Mouse (Mus musculus) small intestine, adult 2 months (tissue): ENCODE results near the gene Cdon. TPM values are rescaled to one million over a fixed set of nuclear protein-coding genes. Genes with fewer than 3 reads are reported as not detected.
A peak's percentile ranks its signal among the peaks of the same experiment; 100 is the strongest.

Source experiments
- H3K27ac ChIP-seq: fragments of 200-500 bp; 2 replicates; pipeline ENCODE4 v1.5.1; 2012; ENCODE audit warnings: low read depth, low read length, control low read depth, inconsistent platforms; ENCODE audit not compliant: insufficient read depth
- H3K27me3 ChIP-seq: fragments of 200-500 bp; 2 replicates; pipeline ENCODE4 v1.6.1; 2012; ENCODE audit warnings: mild to moderate bottlenecking, moderate library complexity, low read length, inconsistent platforms; ENCODE audit not compliant: control insufficient read depth, insufficient read depth
- H3K36me3 ChIP-seq: fragments of 200-500 bp; 2 replicates; pipeline ENCODE4 v1.6.1; 2012; ENCODE audit warnings: mild to moderate bottlenecking, low read length, control low read depth, inconsistent platforms; ENCODE audit not compliant: control insufficient read depth, insufficient read depth
- H3K4me1 ChIP-seq: fragments of 200-500 bp; 2 replicates; pipeline ENCODE4 v1.6.1; 2012; ENCODE audit warnings: low read length, inconsistent platforms, mixed read lengths; ENCODE audit not compliant: control insufficient read depth, insufficient read depth, insufficient read length
- H3K4me3 ChIP-seq: fragments of 200-500 bp; 2 replicates; pipeline ENCODE4 v1.5.1; 2012; ENCODE audit warnings: low read depth, mild to moderate bottlenecking, control low read depth, inconsistent platforms, low read length, moderate library complexity
- CTCF ChIP-seq: fragments of 200-500 bp; IDR thresholded peaks from 2 replicates; pipeline ENCODE4 v1.5.1; 2012; ENCODE audit warnings: low read depth, mild to moderate bottlenecking, control low read depth, inconsistent platforms, low read length, moderate library complexity, mixed read lengths; ENCODE audit not compliant: insufficient replicate concordance, insufficient read length; ENCODE audit errors: extremely low read depth
- POLR2A ChIP-seq: fragments of 200-500 bp; IDR thresholded peaks from 2 replicates; pipeline ENCODE4 v1.6.1; 2012; ENCODE audit warnings: low read depth, mild to moderate bottlenecking, control low read depth, inconsistent platforms, low read length, moderate library complexity
- WGBS: fragments of 180-500 bp; shearing (Covaris S2); methylation state at CpG from one replicate; pipeline ENCODE4 v1.1.7; 2018; 5-methylcytosine and 5-hydroxymethylcytosine counted together
- polyA plus RNA-seq: library from polyadenylated mRNA; depleted of rRNA; stranded (reverse); fragments of >200 nt; gene quantifications from 2 replicates; pipeline ENCODE4 v1.2.3, GENCODE M21; 2012

The Cdon gene
- polyA plus RNA-seq, 1 experiment: 1.4 TPM

DNA sequence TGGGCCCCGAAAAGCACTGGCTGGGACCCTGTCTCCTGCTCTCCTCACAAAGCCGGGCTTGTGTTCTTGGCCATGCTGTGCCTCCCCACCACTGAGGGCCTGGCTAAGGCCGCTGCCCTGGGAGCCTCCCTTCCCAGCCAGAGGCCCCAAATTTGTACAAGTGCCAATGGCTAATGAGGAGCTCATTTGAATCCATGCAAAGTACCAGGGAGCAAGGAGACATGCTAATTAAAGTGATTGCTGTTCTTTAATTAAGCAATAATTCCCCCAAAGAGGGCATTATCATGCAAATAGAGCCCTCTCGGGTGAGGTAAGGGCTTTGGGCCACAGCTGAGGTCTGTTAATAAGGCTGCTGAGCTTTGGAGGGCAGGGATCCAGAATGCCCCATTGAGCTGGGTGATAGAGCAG lies 18.3 kb upstream of the Cdon start:
- H3K4me1 ChIP-seq: no peaks in the 10 kb centered on the region
- 88% methylated on average over 4 of the region's 4 CpGs for WGBS
- no peak overlapping the region for H3K4me3 ChIP-seq
- no peak for TF ChIP-seq CTCF
- TF ChIP-seq POLR2A: no peak
- H3K27ac ChIP-seq: no peak overlapping the region
- H3K36me3 ChIP-seq: no peaks in the 10 kb centered on the region
- H3K27me3 ChIP-seq: no peaks in the 10 kb centered on the region

DNA sequence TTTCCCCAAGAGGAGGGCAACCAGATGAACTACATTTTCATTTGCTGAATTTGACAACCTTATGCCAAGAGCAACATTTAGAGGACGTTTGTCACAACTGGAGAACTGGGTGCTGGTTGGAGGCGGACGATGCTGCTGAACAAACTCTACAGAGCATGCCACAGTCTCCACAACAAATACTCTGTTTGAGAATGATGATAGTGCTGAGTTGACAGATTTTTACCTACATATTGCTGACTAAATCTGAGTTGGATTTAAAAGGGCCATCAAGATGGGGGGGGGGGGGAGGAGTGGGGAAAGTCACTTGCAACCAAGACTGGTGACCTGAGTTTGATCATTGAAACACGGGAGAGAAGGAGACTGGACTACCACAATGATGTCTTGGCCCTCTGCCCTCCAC lies 17.4 kb upstream of the Cdon start:
- Histone ChIP-seq H3K27me3 (no peaks in the 10 kb centered on the region), H3K36me3 (no peaks in the 10 kb centered on the region), H3K27ac (no peak overlapping the region), H3K4me1 (no peaks in the 10 kb centered on the region), H3K4me3 (no peak overlapping the region)
- no peak for TF ChIP-seq CTCF
- no peak for TF ChIP-seq POLR2A
- WGBS: 84% methylated on average over 4 of the region's 4 CpGs

DNA sequence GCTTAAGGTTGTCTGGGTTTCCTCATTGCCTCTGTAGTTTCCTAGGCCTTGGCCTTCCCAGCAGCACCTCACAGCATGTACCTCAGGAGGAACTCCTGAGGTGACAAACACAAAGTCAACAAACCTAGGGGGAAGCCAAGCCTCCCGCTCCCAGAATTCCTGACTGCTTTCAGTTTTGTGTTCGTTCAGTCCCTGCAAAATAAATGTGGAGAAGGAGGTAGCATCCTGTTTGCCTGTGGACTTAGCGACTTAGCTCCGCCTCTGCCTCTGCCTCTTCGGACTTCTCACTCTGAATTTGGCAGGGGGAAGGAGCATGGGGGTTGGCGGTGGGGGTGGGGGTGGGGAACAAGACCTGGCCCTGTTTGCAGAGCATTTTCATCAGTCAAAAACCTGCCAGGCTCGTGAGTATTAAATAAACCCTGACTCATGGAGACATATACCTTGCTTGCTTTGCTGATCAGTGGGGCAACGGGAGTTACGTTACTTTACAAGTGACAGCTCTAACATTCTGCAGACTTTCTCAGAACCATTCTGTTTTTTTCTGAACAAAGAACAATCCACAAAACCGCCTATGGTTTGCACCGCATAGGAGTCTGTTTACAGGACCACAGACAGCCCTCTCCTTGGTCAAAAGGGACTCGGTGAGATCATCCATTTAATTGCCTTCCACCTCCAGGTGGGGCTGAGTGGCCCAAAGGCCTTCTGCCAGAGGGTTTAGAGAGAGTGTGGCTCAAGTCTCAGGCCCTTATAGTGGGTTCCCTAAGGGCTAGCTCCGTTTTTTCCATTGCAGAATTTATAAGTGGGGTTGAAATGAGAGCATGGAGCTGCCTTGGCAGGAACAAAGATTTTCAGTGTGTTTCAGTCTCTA lies 15.7 kb upstream of the Cdon start:
- Histone ChIP-seq H3K27ac (peak overlapping the region; percentile 29; the same call in 1 of the 2 replicates), H3K4me3 (no peak overlapping the region), H3K27me3 (no peaks in the 10 kb centered on the region), H3K36me3 (no peaks in the 10 kb centered on the region), H3K4me1 (no peaks in the 10 kb centered on the region)
- TF ChIP-seq CTCF: no peak
- TF ChIP-seq POLR2A: no peak
- 11% methylated on average over 13 of the region's 13 CpGs for WGBS

DNA sequence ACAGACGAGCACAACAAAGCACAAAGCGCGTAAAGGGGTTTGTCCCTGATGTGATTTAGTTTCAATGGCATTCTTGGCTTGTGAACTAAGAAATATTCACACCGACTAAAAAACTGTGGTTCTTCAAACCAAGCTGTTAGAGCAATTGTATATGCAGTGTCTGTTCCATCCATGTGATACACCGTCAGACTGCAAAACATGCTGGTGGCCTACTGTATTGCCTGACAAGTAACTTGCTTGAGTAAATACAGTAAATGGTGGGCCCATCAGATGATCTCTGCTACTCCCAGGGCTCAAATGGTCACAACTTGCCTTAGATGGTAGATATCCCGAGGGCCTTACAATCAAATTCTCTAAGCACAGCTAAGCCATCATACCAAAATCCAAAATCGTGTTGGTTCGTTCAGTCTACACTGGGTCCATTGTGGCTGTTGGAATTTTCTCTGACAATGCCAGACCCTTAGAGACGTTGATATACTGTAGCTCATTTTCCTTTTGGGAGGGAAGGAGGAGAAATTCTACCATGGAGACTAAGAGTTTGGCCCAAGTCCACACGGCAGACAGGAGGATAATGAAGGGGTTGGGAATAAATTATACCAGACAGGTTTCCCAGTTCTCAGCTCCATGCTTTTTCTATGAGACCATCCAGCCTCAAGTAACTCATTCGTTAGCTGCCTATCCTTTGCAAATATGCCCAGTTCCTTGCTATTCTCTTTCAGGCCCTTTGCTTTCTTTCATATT lies 9.5 kb upstream of the Cdon start:
- TF ChIP-seq CTCF (no peak), POLR2A (no peak)
- Histone ChIP-seq H3K27me3 (no peaks in the 10 kb centered on the region), H3K4me3 (no peak overlapping the region), H3K36me3 (no peaks in the 10 kb centered on the region), H3K27ac (no peak overlapping the region), H3K4me1 (peaks cover 7% of the 10 kb centered on the region; the same call in 1 of the 2 replicates)
- 90% methylated on average over 11 of the region's 11 CpGs for WGBS

DNA sequence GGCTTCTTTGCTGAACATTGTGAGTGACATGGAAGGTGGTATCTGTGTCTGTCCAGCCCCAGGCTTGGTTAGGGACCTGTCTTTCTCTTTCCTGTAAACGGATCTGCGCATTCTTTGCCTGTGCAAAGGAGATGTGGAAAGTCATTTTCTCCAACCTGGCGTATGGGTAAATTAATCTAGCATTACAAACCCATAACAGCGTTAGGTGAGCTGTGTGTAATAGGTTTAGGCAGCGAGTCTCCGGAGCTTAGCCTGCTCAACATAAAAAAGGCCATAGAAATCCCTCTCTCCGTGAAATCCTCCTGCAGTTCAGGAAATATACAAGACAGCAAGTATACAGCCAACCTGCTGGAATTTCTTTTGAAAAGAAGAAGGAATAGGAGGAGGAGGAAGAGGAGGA lies 9.0 kb upstream of the Cdon start:
- WGBS: 45% methylated on average over 7 of the region's 7 CpGs
- no peaks in the 10 kb centered on the region for H3K27me3 ChIP-seq

DNA sequence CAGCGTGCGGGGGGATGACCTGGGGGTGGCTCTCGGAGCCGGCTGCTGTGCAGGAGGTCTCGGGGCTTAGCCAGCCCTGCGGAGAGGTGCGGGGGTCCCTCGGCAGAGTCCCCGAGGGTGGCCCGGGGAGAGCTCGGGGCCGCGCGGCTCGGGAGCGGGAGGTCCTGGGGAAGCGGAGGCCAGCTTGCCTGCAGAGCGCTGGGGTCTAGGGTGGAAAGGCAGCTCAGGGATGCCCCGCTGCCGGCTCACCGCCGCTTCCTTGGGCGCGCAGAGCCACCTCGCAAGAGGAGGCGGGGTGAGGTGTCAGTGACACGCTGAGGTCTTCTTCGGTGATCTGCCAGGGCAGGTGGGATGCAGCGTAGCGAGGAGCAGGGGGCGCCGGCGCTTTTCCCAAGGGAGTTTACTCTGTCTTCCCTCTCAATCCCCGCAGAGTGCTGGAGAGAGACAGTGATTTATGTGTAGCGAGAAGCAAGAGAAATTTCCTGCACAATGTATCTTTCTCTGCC lies 855 bp downstream of the Cdon start:
- Histone ChIP-seq H3K4me3 (peak overlapping the region; percentile 93), H3K36me3 (no peaks in the 10 kb centered on the region), H3K27me3 (no peaks in the 10 kb centered on the region), H3K4me1 (no peaks in the 10 kb centered on the region), H3K27ac (peak overlapping the region; percentile 23; the same call in 1 of the 2 replicates)
- no peak for TF ChIP-seq POLR2A
- no peak for TF ChIP-seq CTCF
- under 1% methylated on average over 35 of the region's 35 CpGs for WGBS

More for the DNA sequence above, 9.0 kb upstream of the Cdon start:
- Histone ChIP-seq H3K36me3 (no peaks in the 10 kb centered on the region), H3K27ac (peak overlapping the region; percentile 34; the same call in 1 of the 2 replicates), H3K4me1 (peaks cover 7% of the 10 kb centered on the region; the same call in 1 of the 2 replicates), H3K4me3 (no peak overlapping the region)
- no peak for TF ChIP-seq POLR2A
- TF ChIP-seq CTCF: no peak
